8 mouse cellular contexts compared by ENCODE assay signal in genomic region chr2:109890068-109890467, GRCm38 (mm10). TPM values are rescaled to one million over a fixed set of nuclear protein-coding genes. Genes with fewer than 3 reads are reported as not detected.
DNase-seq lines count a peak whose midpoint lies in the region; ATAC-seq lines count a peak whose summit lies in the region.

No protein-coding gene starts in this region.

- no peak for DNase-seq in heart, embryonic 10.5 days (ENCODE audit: low spot score)
- no peak for DNase-seq in heart, postnatal 25 days (ENCODE audit: low spot score)
- no peak for DNase-seq in forebrain, embryonic 11.5 days (ENCODE audit: low spot score)
- no peak for DNase-seq in kidney, adult 8-10 months
- no peak for DNase-seq in left cerebral cortex, postnatal 4 days

- no peaks in the 10 kb centered on the region for H3K9me3 ChIP-seq in heart, embryonic 10.5 days
- no peaks in the 10 kb centered on the region for H3K9me3 ChIP-seq in forebrain, embryonic 11.5 days (ENCODE audit: control insufficient read depth, low read length)
- no peaks in the 10 kb centered on the region for H3K9me3 ChIP-seq in liver, embryonic 16.5 days (replicated peaks; ENCODE audit: control insufficient read depth, low read length)

- H3K4me3 ChIP-seq in heart, embryonic 10.5 days = peak overlapping the region; percentile 95
- peak overlapping the region; percentile 95 for H3K4me3 ChIP-seq in forebrain, embryonic 11.5 days (ENCODE audit: low read depth, low read length)
- peak overlapping the region; percentile 93 for H3K4me3 ChIP-seq in liver, embryonic 16.5 days (ENCODE audit: low read depth, low read length)

- 34% methylated on average over 4 of the region's 4 CpGs for WGBS in heart, embryonic 10.5 days
- WGBS in forebrain, embryonic 11.5 days = 40% methylated on average over 4 of the region's 4 CpGs
- 41% methylated on average over 4 of the region's 4 CpGs for WGBS in liver, embryonic 16.5 days (ENCODE audit: insufficient replicate concordance)

- H3K9ac ChIP-seq in forebrain, embryonic 11.5 days (ENCODE audit: low read length) = peak overlapping the region; percentile 95; the same call in 1 of the 2 replicates
- H3K9ac ChIP-seq in liver, embryonic 16.5 days (ENCODE audit: low read depth, low read length) = peak overlapping the region; percentile 94

- peak overlapping the region; percentile 31; the same call in 1 of the 2 replicates for H3K4me2 ChIP-seq in forebrain, embryonic 11.5 days (ENCODE audit: low read depth, low read length, severe bottlenecking)
- H3K4me2 ChIP-seq in liver, embryonic 16.5 days (ENCODE audit: low read depth, low read length) = peak overlapping the region; percentile 61

- peaks cover 7% of the 10 kb centered on the region; the same call in 1 of the 2 replicates for H3K4me1 ChIP-seq in heart, embryonic 10.5 days
- H3K4me1 ChIP-seq in forebrain, embryonic 11.5 days (replicated peaks; ENCODE audit: control insufficient read depth, insufficient read depth, low read length) = peaks cover 5% of the 10 kb centered on the region; the same call in 1 of the 2 replicates
- H3K4me1 ChIP-seq in liver, embryonic 16.5 days (ENCODE audit: control insufficient read depth, low read depth, low read length) = peaks cover 13% of the 10 kb centered on the region

- ATAC-seq in CD4-positive, CD25-positive, alpha-beta regulatory T cell, adult 4 months = peak; percentile 30
- ATAC-seq in forebrain, embryonic 11.5 days (replicated peaks; ENCODE audit: low FRiP score) = no peak
- ATAC-seq in liver, embryonic 16.5 days (ENCODE audit: low read depth) = no peak
- ATAC-seq in granulocyte monocyte progenitor cell, adult 5-6 weeks (replicated peaks; ENCODE audit: poor library complexity, severe bottlenecking) = no peak

- peak overlapping the region; percentile 99 for H3K27ac ChIP-seq in heart, embryonic 10.5 days
- no peak overlapping the region for H3K27ac ChIP-seq in forebrain, embryonic 11.5 days (ENCODE audit: low read depth, low read length)
- no peak overlapping the region for H3K27ac ChIP-seq in liver, embryonic 16.5 days (ENCODE audit: low read length)

- H3K36me3 ChIP-seq in heart, embryonic 10.5 days = peaks cover 10% of the 10 kb centered on the region
- H3K36me3 ChIP-seq in forebrain, embryonic 11.5 days (ENCODE audit: control insufficient read depth, insufficient read depth, low read length) = 0 out of 2 replicates have a peak, but pooled peaks cover 2% of the 10 kb centered on the region
- peaks cover 7% of the 10 kb centered on the region for H3K36me3 ChIP-seq in liver, embryonic 16.5 days (ENCODE audit: control insufficient read depth, insufficient read depth)

- intact Hi-C loops in heart, postnatal 25 days (cut with DNase I) = loop anchor here (5.0 kb wide), 1 partner anchor 153 kb away; no protein-coding TSS in a partner anchor
- intact Hi-C loops in left cerebral cortex, postnatal 4 days (cut with DNase I) = loop anchor here (5.0 kb wide), 2 partner anchors 193 to 1923 kb away; no protein-coding TSS in a partner anchor

- H3K27me3 ChIP-seq in heart, embryonic 10.5 days (ENCODE audit: insufficient read depth, poor library complexity, severe bottlenecking) = no peaks in the 10 kb centered on the region
- no peaks in the 10 kb centered on the region for H3K27me3 ChIP-seq in forebrain, embryonic 11.5 days (ENCODE audit: control insufficient read depth, insufficient read depth, low read length)
- H3K27me3 ChIP-seq in liver, embryonic 16.5 days (ENCODE audit: control insufficient read depth, insufficient read depth, low read depth, low read length) = no peaks in the 10 kb centered on the region

RNA-seq across cellular contexts. Expression of gene Lin7c, which starts 0.6 kb away (rescaled TPM):
- 50.8 and 54.3 TPM in 2 replicates for polyA plus RNA-seq in heart, embryonic 10.5 days (2016; fragmentation: Nextera tagmentation; extraction: Ambion mirVana)
- total RNA-seq in heart, postnatal 25 days (2021) = 10 to 100 TPM; 41.6 to 43.3 TPM
- 10 to 100 TPM; 65.9 to 69.6 TPM for polyA plus RNA-seq in CD4-positive, CD25-positive, alpha-beta regulatory T cell, adult 4 months (2017; shearing (Covaris generic))
- polyA plus RNA-seq in forebrain, embryonic 11.5 days (2014; fragmentation: Nextera tagmentation; extraction: Ambion mirVana) = 118 and 126 TPM in 2 replicates
- 18.0 and 20.7 TPM in 2 replicates for polyA plus RNA-seq in liver, embryonic 16.5 days (2015; fragmentation: Nextera tagmentation; extraction: Ambion mirVana)
- total RNA-seq in granulocyte monocyte progenitor cell, adult 5-6 weeks (2014; fragmentation: Nextera tagmentation) = 42.1 and 50.6 TPM in 2 replicates
- total RNA-seq in granulocyte monocyte progenitor cell, adult 5-6 weeks (2017) = 85.5 and 114 TPM in 2 replicates
- total RNA-seq in left cerebral cortex, postnatal 4 days (2021) = 100 to 1,000 TPM; 230 to 234 TPM

RNA-seq across cellular contexts. Expression of gene Lgr4, which starts 27.4 kb away (rescaled TPM):
- 10.2 and 12.7 TPM in 2 replicates for polyA plus RNA-seq in heart, embryonic 10.5 days (2016; fragmentation: Nextera tagmentation; extraction: Ambion mirVana)
- 10 to 100 TPM; 26.0 to 28.9 TPM for total RNA-seq in heart, postnatal 25 days (2021)
- polyA plus RNA-seq in CD4-positive, CD25-positive, alpha-beta regulatory T cell, adult 4 months (2017; shearing (Covaris generic)) = under 1 TPM in 1 of 2 experiments, not detected in 1; 0.08 TPM
- polyA plus RNA-seq in forebrain, embryonic 11.5 days (2014; fragmentation: Nextera tagmentation; extraction: Ambion mirVana) = 8.6 TPM in 2 replicates
- polyA plus RNA-seq in liver, embryonic 16.5 days (2015; fragmentation: Nextera tagmentation; extraction: Ambion mirVana) = 2.9 and 3.5 TPM in 2 replicates
- total RNA-seq in granulocyte monocyte progenitor cell, adult 5-6 weeks (2014; fragmentation: Nextera tagmentation) = 0.80 and 2.5 TPM in 2 replicates
- total RNA-seq in granulocyte monocyte progenitor cell, adult 5-6 weeks (2017) = 0.72 and 1.9 TPM in 2 replicates
- 10 to 100 TPM; 17.1 to 20.1 TPM for total RNA-seq in left cerebral cortex, postnatal 4 days (2021)
